Mouse (Mus musculus) cortical plate, adult 2 months (tissue): Measurements from ENCODE around the gene Npepl1.

Experiments
- CTCF ChIP-seq: fragments of 200-500 bp; IDR thresholded peaks from 2 replicates; pipeline ENCODE4 v1.5.1; 2011; ENCODE audit warnings: mild to moderate bottlenecking, control low read depth, low read length; ENCODE audit not compliant: insufficient read depth; ENCODE audit errors: extremely low read depth
- POLR2A ChIP-seq: fragments of 200-500 bp; IDR thresholded peaks from 2 replicates; pipeline ENCODE4 v1.6.1; 2011; ENCODE audit warnings: mild to moderate bottlenecking, low read length, control low read depth; ENCODE audit not compliant: insufficient read depth; ENCODE audit errors: extremely low read depth

- no peak for TF ChIP-seq POLR2A
- no peak for TF ChIP-seq CTCF
Observed at GRCm38 (mm10) chr2:174118141-174118540, 8.0 kb downstream of the Npepl1 start.
